Mouse (Mus musculus): ENCODE measurements around the gene Nek5. TPM values are rescaled to one million over a fixed set of nuclear protein-coding genes. Genes with fewer than 3 reads are reported as not detected.
"Not testable (repeated sequence)": the region's sequence is repeated elsewhere in the genome, so short reads cannot be mapped to it uniquely, and the experiment has no call there.

Gene Nek5
- polyA plus RNA-seq, 1 experiment from 2014 or later, result 0.44 TPM

DNA sequence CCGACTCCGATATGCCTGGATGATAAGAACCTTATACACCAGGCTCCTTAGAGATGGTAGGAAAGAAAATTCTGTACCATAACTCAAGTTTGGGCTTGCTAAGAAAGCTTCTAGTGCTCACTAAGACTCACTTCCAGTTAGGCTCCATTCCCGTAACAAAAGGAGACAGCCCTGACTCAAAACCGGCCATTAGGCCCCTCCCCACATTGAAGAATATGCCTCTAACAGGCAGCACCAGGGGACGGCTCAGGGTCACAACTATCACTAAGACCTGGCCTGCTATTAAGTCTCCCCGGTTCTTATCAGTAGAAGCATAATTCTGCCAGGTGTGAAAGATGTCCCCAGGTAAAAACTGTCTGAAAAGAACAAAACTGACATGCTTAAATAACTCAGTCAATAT lies 21.0 kb upstream of the Nek5 start:
- Histone ChIP-seq H3K27me3 (replicated peaks) (no peaks in the 10 kb centered on the region), H3K36me3 (peaks cover 37% of the 10 kb centered on the region), H3K9me3 (no peaks in the 10 kb centered on the region), H3K4me1 (peaks cover 21% of the 10 kb centered on the region), H3K27ac (replicated peaks) (no peak overlapping the region), H3K4me3 (no peak overlapping the region), H3K9ac (no peak overlapping the region), H3K4me2 (no peak overlapping the region)
- ATAC-seq (ENCODE audit: extremely low read depth, insufficient number of reproducible peaks, low FRiP score, low TSS enrichment), result no peak
- 76% methylated on average over 6 of the region's 6 CpGs for WGBS

DNA sequence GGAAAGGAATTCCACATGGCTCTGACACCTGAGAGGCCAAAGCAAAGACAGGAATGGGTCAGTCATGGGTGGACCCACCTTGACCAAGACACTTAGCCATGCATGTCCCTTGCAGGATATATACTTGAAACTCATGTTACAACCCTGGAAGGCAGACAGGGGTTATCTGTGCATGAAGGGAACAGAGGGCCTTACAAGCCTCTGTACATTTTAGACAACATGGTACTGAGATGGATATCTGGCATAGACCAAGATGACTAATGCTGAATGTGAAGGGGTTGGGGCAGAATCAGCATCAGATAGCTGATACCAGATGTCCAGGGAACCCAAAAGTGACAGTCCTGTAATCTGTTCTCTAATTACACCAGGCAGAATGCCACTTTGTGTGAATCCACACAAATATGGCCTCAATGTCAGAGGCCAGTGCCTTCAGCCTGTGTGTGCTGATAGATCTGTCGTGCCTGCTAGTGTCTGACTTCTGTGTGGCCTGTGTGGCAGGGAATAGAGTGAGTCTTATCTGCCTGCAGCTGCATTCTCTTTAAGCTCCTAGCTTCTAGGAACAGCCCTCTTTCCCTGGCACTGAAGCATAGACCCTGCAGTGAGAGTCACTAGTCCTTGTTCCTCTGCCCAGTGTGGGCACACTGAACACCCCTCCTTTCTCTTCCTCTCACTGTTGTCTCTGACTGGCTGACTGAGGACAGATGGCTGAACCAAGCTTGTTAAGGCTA lies 19.1 kb upstream of the Nek5 start:
- Histone ChIP-seq H3K27me3 (replicated peaks) (no peaks in the 10 kb centered on the region), H3K27ac (replicated peaks) (peak overlapping the region; percentile 20; the same call in 1 of the 2 replicates), H3K4me1 (peaks cover 18% of the 10 kb centered on the region), H3K9ac (no peak overlapping the region), H3K4me2 (no peak overlapping the region), H3K36me3 (peaks cover 40% of the 10 kb centered on the region), H3K4me3 (no peak overlapping the region), H3K9me3 (no peaks in the 10 kb centered on the region)
- 34% methylated on average over 1 of the region's 1 CpGs for WGBS
- no peak for ATAC-seq (ENCODE audit: extremely low read depth, insufficient number of reproducible peaks, low FRiP score, low TSS enrichment)

GRCm38 (mm10) chr8:22142592-22142991 lies 17.7 kb upstream of the Nek5 start:
- H3K4me1 ChIP-seq, result peaks cover 18% of the 10 kb centered on the region
- no peak overlapping the region for H3K27ac ChIP-seq (replicated peaks)
- WGBS, result 75% methylated on average over 4 of the region's 4 CpGs
- ATAC-seq (ENCODE audit: extremely low read depth, insufficient number of reproducible peaks, low FRiP score, low TSS enrichment), result no peak
- no peak overlapping the region for H3K9ac ChIP-seq
- H3K4me2 ChIP-seq, result no peak overlapping the region
- H3K36me3 ChIP-seq, result peaks cover 29% of the 10 kb centered on the region
- no peaks in the 10 kb centered on the region for H3K9me3 ChIP-seq
- no peak overlapping the region for H3K4me3 ChIP-seq
- H3K27me3 ChIP-seq (replicated peaks), result no peaks in the 10 kb centered on the region

- Histone ChIP-seq H3K4me2 (no peak overlapping the region), H3K9ac (no peak overlapping the region), H3K36me3 (peaks cover 24% of the 10 kb centered on the region; the same call in 1 of the 2 replicates), H3K9me3 (no peaks in the 10 kb centered on the region), H3K4me1 (peaks cover 18% of the 10 kb centered on the region), H3K4me3 (no peak overlapping the region), H3K27ac (replicated peaks) (no peak overlapping the region), H3K27me3 (replicated peaks) (no peaks in the 10 kb centered on the region)
- 74% methylated on average over 4 of the region's 4 CpGs for WGBS
- ATAC-seq (ENCODE audit: extremely low read depth, insufficient number of reproducible peaks, low FRiP score, low TSS enrichment), result no peak
Measured at GRCm38 (mm10) chr8:22141836-22142385, 17.1 kb upstream of the Nek5 start.

- H3K4me2 ChIP-seq; H3K9ac ChIP-seq; ATAC-seq (ENCODE audit: extremely low read depth, insufficient number of reproducible peaks, low FRiP score, low TSS enrichment); H3K9me3 ChIP-seq; H3K27me3 ChIP-seq (replicated peaks); H3K4me3 ChIP-seq; H3K4me1 ChIP-seq: not testable (repeated sequence)
- WGBS, result 74% methylated on average over 9 of the region's 9 CpGs
- Histone ChIP-seq H3K36me3 (peaks cover 23% of the 10 kb centered on the region; the same call in 1 of the 2 replicates), H3K27ac (replicated peaks) (peak overlapping the region; percentile 48; the same call in 1 of the 2 replicates)
Measured at GRCm38 (mm10) chr8:22136462-22136861, 11.6 kb upstream of the Nek5 start.

DNA sequence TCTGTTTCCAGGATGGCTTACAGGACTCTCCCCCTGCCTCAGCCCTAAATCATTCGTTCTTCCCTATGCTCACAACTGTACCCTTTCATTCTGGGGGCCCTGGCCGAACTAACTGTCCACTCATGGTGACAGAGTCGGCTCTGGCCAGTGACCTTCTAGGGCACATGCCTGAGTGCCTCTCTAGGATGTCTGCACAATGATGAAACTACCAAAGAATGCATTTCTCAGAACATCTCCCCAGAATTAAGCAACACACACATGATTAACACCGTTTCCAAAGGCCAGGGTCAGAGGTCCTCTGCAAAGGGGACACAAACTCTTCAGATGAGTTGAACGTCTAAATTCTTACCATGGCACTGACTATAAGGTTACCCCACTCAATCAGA lies 9.9 kb upstream of the Nek5 start:
- Histone ChIP-seq H3K4me3 (no peak overlapping the region), H3K4me1 (0 out of 2 replicates have a peak, but pooled peaks cover 3% of the 10 kb centered on the region), H3K27me3 (replicated peaks) (no peaks in the 10 kb centered on the region), H3K9ac (no peak overlapping the region), H3K36me3 (peaks cover 23% of the 10 kb centered on the region), H3K4me2 (no peak overlapping the region), H3K9me3 (no peaks in the 10 kb centered on the region), H3K27ac (replicated peaks) (no peak overlapping the region)
- ATAC-seq (ENCODE audit: extremely low read depth, insufficient number of reproducible peaks, low FRiP score, low TSS enrichment), result no peak
- WGBS, result 78% methylated on average over 5 of the region's 5 CpGs

DNA sequence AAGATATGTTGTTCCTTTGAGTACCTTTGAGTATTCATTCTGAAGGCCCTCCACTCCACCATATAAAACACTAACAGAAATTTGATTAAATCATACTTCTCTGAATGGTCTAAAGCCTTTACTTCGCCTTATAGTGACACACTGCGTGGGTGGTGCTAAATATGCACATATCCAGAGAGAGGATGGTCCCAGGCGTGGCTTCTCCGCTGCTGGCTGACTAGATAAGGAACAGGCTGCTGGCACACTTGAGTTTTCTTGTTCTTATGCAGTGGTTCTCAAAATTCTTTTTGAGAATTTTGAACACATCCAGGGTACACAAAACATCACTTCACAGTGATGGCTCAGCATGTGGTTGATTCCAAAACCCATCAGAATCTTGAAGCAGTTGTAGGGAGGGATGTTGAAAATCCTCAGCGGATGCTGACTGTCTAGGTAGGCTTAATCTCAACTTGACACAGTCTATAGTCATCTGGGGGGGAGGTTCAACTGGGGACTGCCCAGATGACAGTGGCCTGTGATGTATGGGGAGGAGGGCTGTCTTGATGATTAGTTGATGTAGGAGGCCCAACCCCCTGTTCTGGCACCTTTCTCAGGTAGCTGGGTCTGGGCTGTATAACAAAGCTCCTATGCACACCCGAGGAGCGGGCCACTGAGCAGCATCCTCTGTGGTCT lies 9.4 kb upstream of the Nek5 start:
- ATAC-seq (ENCODE audit: extremely low read depth, insufficient number of reproducible peaks, low FRiP score, low TSS enrichment), result no peak
- Histone ChIP-seq H3K9ac (no peak overlapping the region), H3K4me1 (0 out of 2 replicates have a peak, but pooled peaks cover 3% of the 10 kb centered on the region), H3K27ac (replicated peaks) (no peak overlapping the region), H3K4me3 (no peak overlapping the region), H3K4me2 (no peak overlapping the region), H3K9me3 (no peaks in the 10 kb centered on the region), H3K27me3 (replicated peaks) (no peaks in the 10 kb centered on the region), H3K36me3 (peaks cover 26% of the 10 kb centered on the region)
- 76% methylated on average over 7 of the region's 7 CpGs for WGBS

DNA sequence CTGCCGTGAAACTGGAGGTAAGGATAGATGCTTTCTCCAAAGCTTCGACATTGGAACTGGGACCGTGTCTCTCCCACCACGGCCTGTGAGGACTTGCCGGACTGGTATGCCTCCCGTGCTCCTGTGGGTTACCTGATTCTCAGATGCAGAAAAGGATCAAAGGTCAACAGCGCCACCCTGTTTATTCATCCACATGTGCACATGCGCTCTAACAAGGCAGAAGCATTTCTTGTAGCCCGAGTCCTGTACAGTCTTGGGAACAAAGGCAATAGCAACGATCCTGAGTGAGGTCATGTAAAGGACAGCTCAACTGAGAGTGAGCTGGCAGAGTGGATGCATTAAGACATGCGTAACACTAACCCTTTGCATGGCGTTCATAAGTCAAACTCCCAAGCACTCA lies 7.2 kb upstream of the Nek5 start:
- H3K4me3 ChIP-seq, result no peak overlapping the region
- ATAC-seq (ENCODE audit: extremely low read depth, insufficient number of reproducible peaks, low FRiP score, low TSS enrichment), result no peak
- no peak overlapping the region for H3K9ac ChIP-seq
- no peak overlapping the region for H3K27ac ChIP-seq (replicated peaks)
- 79% methylated on average over 12 of the region's 12 CpGs for WGBS
- H3K4me2 ChIP-seq, result no peak overlapping the region
- peaks cover 48% of the 10 kb centered on the region for H3K36me3 ChIP-seq
- 0 out of 2 replicates have a peak, but pooled peaks cover 3% of the 10 kb centered on the region for H3K4me1 ChIP-seq
- H3K27me3 ChIP-seq (replicated peaks), result no peaks in the 10 kb centered on the region
- H3K9me3 ChIP-seq, result no peaks in the 10 kb centered on the region

DNA sequence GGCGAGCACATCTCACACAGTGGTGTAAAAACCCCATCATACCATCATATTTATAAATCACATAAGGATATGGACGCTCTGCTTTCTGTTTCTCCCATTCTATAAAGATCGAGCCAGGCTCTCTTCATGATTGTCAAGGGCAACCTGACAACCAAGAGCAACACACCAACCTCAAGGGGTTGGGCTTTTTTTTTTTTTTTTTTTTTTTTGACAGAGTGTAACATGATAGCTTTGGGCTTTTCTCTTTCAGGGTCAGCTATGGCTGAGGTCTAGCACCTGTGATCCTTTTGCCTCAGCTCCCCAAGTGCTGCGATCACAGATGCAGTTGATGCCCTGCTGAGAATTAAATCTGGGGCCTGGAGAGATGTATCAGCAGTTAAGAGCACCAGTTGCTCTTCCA lies 17.8 kb downstream of the Nek5 start:
- no peak for ATAC-seq (ENCODE audit: extremely low read depth, insufficient number of reproducible peaks, low FRiP score, low TSS enrichment)
- WGBS, result 70% methylated on average over 4 of the region's 4 CpGs

DNA sequence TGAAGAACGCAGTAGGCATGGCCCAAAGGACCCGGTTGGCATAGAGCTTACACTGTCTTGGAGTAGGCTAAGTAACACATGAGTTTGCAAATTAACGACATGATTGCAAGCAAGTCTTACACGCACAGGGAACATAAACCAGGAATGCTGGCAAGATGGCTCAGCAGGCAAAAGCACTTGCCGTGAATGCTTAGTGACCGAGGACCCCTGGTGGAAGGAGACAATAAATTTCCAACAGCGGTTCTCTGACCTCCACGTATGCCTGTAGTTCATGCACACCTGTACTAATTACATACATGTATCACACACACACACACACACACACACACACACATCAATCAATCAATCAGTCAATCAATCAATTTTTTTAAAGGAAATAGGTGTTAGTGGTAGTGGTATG lies 33.3 kb downstream of the Nek5 start:
- no peak for ATAC-seq (ENCODE audit: extremely low read depth, insufficient number of reproducible peaks, low FRiP score, low TSS enrichment)
- 43% methylated on average over 8 of the region's 8 CpGs for WGBS
- no peaks in the 10 kb centered on the region for H3K9me3 ChIP-seq

More for the DNA sequence above, 17.8 kb downstream of the Nek5 start:
- no peaks in the 10 kb centered on the region for H3K9me3 ChIP-seq
- H3K4me1 ChIP-seq, result no peaks in the 10 kb centered on the region
- no peak overlapping the region for H3K4me2 ChIP-seq
- H3K4me3 ChIP-seq, result no peak overlapping the region
- H3K9ac ChIP-seq, result no peak overlapping the region
- H3K36me3 ChIP-seq, result no peaks in the 10 kb centered on the region
- H3K27me3 ChIP-seq (replicated peaks), result no peaks in the 10 kb centered on the region
- H3K27ac ChIP-seq (replicated peaks), result no peak overlapping the region

DNA sequence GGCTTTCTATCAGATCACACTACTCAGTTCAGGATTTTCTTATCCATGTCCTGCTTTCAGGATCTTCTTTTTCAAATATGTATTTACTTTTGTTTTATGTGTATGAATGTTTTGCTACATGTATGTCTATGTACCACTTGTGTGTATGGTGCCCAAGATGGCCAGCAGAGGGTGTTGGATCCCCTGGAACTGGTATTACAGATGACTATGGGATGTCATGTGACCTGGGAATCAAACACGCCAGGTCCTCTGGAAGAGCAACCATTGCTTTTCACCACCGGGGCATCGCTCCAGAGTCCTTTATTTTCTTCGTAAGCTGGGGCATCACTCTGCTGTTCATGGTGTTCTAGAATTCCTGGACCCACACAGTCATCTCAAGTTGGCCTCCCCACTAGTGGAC lies 35.6 kb downstream of the Nek5 start:
- Histone ChIP-seq H3K27me3 (replicated peaks) (no peaks in the 10 kb centered on the region), H3K9ac (no peak overlapping the region), H3K4me2 (no peak overlapping the region), H3K27ac (replicated peaks) (no peak overlapping the region), H3K4me1 (no peaks in the 10 kb centered on the region), H3K9me3 (no peaks in the 10 kb centered on the region), H3K36me3 (no peaks in the 10 kb centered on the region), H3K4me3 (no peak overlapping the region)
- ATAC-seq (ENCODE audit: extremely low read depth, insufficient number of reproducible peaks, low FRiP score, low TSS enrichment), result no peak
- 90% methylated on average over 4 of the region's 4 CpGs for WGBS

More for the DNA sequence above, 33.3 kb downstream of the Nek5 start:
- Histone ChIP-seq H3K27ac (replicated peaks) (no peak overlapping the region), H3K4me2 (no peak overlapping the region), H3K4me1 (no peaks in the 10 kb centered on the region), H3K4me3 (no peak overlapping the region), H3K36me3 (no peaks in the 10 kb centered on the region), H3K9ac (no peak overlapping the region), H3K27me3 (replicated peaks) (no peaks in the 10 kb centered on the region)
